Mouse (Mus musculus): ENCODE data around the gene Supt20.
A peak's percentile ranks its signal among the peaks of the same experiment; 100 is the strongest.

Gene Supt20

GRCm38 (mm10) chr3:54692202-54693055 is at the start of gene Supt20:
Gene Supt20, plus strand, starts transcription at chr3:54692807.
- peak; percentile 97 for DNase-seq (ENCODE audit: low read depth, low spot score)

GRCm38 (mm10) chr3:54642851-54643250 is 49.8 kb upstream of the Supt20 start:
- no peak for DNase-seq (ENCODE audit: low read depth, low spot score)

- DNase-seq (ENCODE audit: low read depth, low spot score): no peak
Observed at GRCm38 (mm10) chr3:54647583-54647982, 45.0 kb upstream of the Supt20 start.

GRCm38 (mm10) chr3:54651576-54651975 is 41.0 kb upstream of the Supt20 start:
- no peak for DNase-seq (ENCODE audit: low read depth, low spot score)

GRCm38 (mm10) chr3:54654169-54654568 is 38.4 kb upstream of the Supt20 start:
- DNase-seq (ENCODE audit: low read depth, low spot score): no peak

GRCm38 (mm10) chr3:54657090-54657489 is 35.5 kb upstream of the Supt20 start:
- peak; percentile 21 for DNase-seq (ENCODE audit: low read depth, low spot score)

- DNase-seq (ENCODE audit: low read depth, low spot score): no peak
Observed at GRCm38 (mm10) chr3:54657888-54658626, 34.5 kb upstream of the Supt20 start.

GRCm38 (mm10) chr3:54659736-54660135 is 32.9 kb upstream of the Supt20 start:
- no peak for DNase-seq (ENCODE audit: low read depth, low spot score)

GRCm38 (mm10) chr3:54662411-54662810 is 30.2 kb upstream of the Supt20 start:
- DNase-seq (ENCODE audit: low read depth, low spot score): peak; percentile 42

GRCm38 (mm10) chr3:54668141-54668540 is 24.5 kb upstream of the Supt20 start:
- DNase-seq (ENCODE audit: low read depth, low spot score): no peak

GRCm38 (mm10) chr3:54668722-54669121 is 23.9 kb upstream of the Supt20 start:
- DNase-seq (ENCODE audit: low read depth, low spot score): peak; percentile 17

GRCm38 (mm10) chr3:54669559-54669958 is 23.0 kb upstream of the Supt20 start:
- DNase-seq (ENCODE audit: low read depth, low spot score): no peak

- DNase-seq (ENCODE audit: low read depth, low spot score): no peak
Observed at GRCm38 (mm10) chr3:54672111-54672510, 20.5 kb upstream of the Supt20 start.

- DNase-seq (ENCODE audit: low read depth, low spot score): peak; percentile 38
Observed at GRCm38 (mm10) chr3:54672557-54673529, 19.8 kb upstream of the Supt20 start.

- DNase-seq (ENCODE audit: low read depth, low spot score): no peak
Observed at GRCm38 (mm10) chr3:54676818-54677217, 15.8 kb upstream of the Supt20 start.

- no peak for DNase-seq (ENCODE audit: low read depth, low spot score)
Observed at GRCm38 (mm10) chr3:54681310-54682204, 11.1 kb upstream of the Supt20 start.

GRCm38 (mm10) chr3:54685202-54685601 is 7.4 kb upstream of the Supt20 start:
- DNase-seq (ENCODE audit: low read depth, low spot score): no peak

- DNase-seq (ENCODE audit: low read depth, low spot score): no peak
Observed at GRCm38 (mm10) chr3:54687245-54687644, 5.4 kb upstream of the Supt20 start.

- DNase-seq (ENCODE audit: low read depth, low spot score): peak; percentile 35
Observed at GRCm38 (mm10) chr3:54689091-54689490, 3.5 kb upstream of the Supt20 start.

- no peak for DNase-seq (ENCODE audit: low read depth, low spot score)
Observed at GRCm38 (mm10) chr3:54693056-54693415, 429 bp downstream of the Supt20 start.
